Mouse (Mus musculus) midbrain, embryonic 15.5 days (tissue): ENCODE data around the gene Olfr1513. TPM values are rescaled to one million over a fixed set of nuclear protein-coding genes. Genes with fewer than 3 reads are reported as not detected.
"Not testable (repeated sequence)": the region's sequence is repeated elsewhere in the genome, so short reads cannot be mapped to it uniquely, and the experiment has no call there.

Experiments used
- ATAC-seq: fragments of 200-750 bp; cut with Nextera tagmentation; replicated peaks from 2 replicates; pipeline ENCODE4 v1.8.0; 2017; ENCODE audit warnings: moderate TSS enrichment
- H3K27ac ChIP-seq: fragments of 300-500 bp; sonication (generic); 2 replicates; pipeline ENCODE4 v1.5.1; 2015; ENCODE audit warnings: mild to moderate bottlenecking, inconsistent platforms
- H3K27me3 ChIP-seq: fragments of 300-500 bp; sonication (generic); replicated peaks from 2 replicates; pipeline ENCODE4 v1.6.1; 2015; ENCODE audit warnings: inconsistent platforms
- H3K36me3 ChIP-seq: fragments of 300-500 bp; sonication (generic); replicated peaks from 2 replicates; pipeline ENCODE4 v1.6.1; 2015; ENCODE audit warnings: inconsistent platforms
- H3K4me1 ChIP-seq: fragments of 300-500 bp; sonication (generic); 2 replicates; pipeline ENCODE4 v1.6.1; 2015; ENCODE audit warnings: inconsistent platforms
- H3K4me2 ChIP-seq: fragments of 300-500 bp; sonication (generic); 2 replicates; pipeline ENCODE4 v1.6.1; 2015; ENCODE audit warnings: inconsistent platforms, mild to moderate bottlenecking, moderate library complexity
- H3K4me3 ChIP-seq: fragments of 300-500 bp; sonication (generic); 2 replicates; pipeline ENCODE4 v1.5.1; 2015; ENCODE audit warnings: mild to moderate bottlenecking, inconsistent platforms
- H3K9ac ChIP-seq: fragments of 300-500 bp; sonication (generic); 2 replicates; pipeline ENCODE4 v1.6.1; 2015; ENCODE audit warnings: mild to moderate bottlenecking, inconsistent platforms
- H3K9me3 ChIP-seq: fragments of 300-500 bp; sonication (generic); 2 replicates; pipeline ENCODE4 v1.6.1; 2016; ENCODE audit warnings: inconsistent platforms
- WGBS: fragments of 180-500 bp; shearing (Covaris S2); methylation state at CpG from one replicate; pipeline ENCODE4 v1.1.7; 2015; ENCODE audit warnings: mixed read lengths; 5-methylcytosine and 5-hydroxymethylcytosine counted together
- polyA plus RNA-seq: library from polyadenylated mRNA; unstranded; fragments of >200 nt; fragmentation: Nextera tagmentation; extraction: Ambion mirVana; gene quantifications from 2 replicates; pipeline ENCODE4 v1.2.1, GENCODE M21; 2015

The Olfr1513 gene
- polyA plus RNA-seq, 1 experiment from 2014 or later: not detected

DNA sequence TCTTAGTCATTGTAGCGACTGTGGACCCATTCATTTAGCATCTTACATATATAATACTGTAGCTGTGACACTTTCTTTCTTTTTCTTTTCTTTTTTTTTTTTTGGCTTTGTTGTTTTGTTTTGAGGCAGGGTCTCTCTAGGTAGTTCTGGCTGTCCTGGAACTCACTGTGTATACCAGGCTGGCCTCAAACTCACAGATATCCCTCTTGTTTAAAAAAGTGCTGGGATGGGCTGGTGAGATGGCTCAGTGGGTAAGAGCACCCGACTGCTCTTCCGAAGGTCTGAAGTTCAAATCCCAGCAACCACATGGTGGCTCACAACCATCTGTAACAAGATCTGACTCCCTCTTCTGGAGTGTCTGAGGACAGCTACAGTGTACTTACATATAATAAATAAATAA, 52.7 kb downstream of the Olfr1513 start:
- ATAC-seq, H3K27ac ChIP-seq, H3K9ac ChIP-seq, H3K27me3 ChIP-seq, H3K9me3 ChIP-seq, H3K4me3 ChIP-seq: not testable (repeated sequence)
- Histone ChIP-seq H3K4me1 (peaks cover 12% of the 10 kb centered on the region), H3K36me3 (peaks cover 14% of the 10 kb centered on the region), H3K4me2 (peak overlapping the region; percentile 58; the same call in 1 of the 2 replicates)
- 90% methylated on average over 3 of the region's 3 CpGs for WGBS

Other genes with a start within 250 kb of the Olfr1513 start
- gene Rpgrip1, start 245.7 kb downstream of the Olfr1513 start, polyA plus RNA-seq: 51.3 and 53.3 TPM in 2 replicates
- 43.0 and 45.4 TPM in 2 replicates for gene Supt16, start 159.0 kb downstream of the Olfr1513 start, polyA plus RNA-seq
- gene Chd8, start 98.6 kb downstream of the Olfr1513 start, polyA plus RNA-seq: 37.8 and 43.9 TPM in 2 replicates
- gene Tox4, start 77.3 kb downstream of the Olfr1513 start, polyA plus RNA-seq: 56.0 and 61.0 TPM in 2 replicates
- gene Rab2b, start 76.9 kb downstream of the Olfr1513 start, polyA plus RNA-seq: 64.0 and 67.6 TPM in 2 replicates
- 50.2 and 54.7 TPM in 2 replicates for gene Mettl3, start 51.3 kb downstream of the Olfr1513 start, polyA plus RNA-seq
- 48.8 and 49.7 TPM in 2 replicates for gene Sall2, start 27.6 kb downstream of the Olfr1513 start, polyA plus RNA-seq
- gene Olfr1512, start 22.8 kb upstream of the Olfr1513 start, polyA plus RNA-seq: 0.08 and 0.18 TPM in 2 replicates
- gene Olfr1511, start 41.0 kb upstream of the Olfr1513 start, polyA plus RNA-seq: 0.12 and 0.38 TPM in 2 replicates
- gene Olfr1510, start 58.0 kb upstream of the Olfr1513 start, polyA plus RNA-seq: not detected in 2 replicates
- gene Olfr1509, start 86.6 kb upstream of the Olfr1513 start, polyA plus RNA-seq: not detected in 2 replicates
- gene Olfr1508, start 111.1 kb upstream of the Olfr1513 start, polyA plus RNA-seq: not detected in 2 replicates
- not detected in 2 replicates for gene Olfr1507, start 139.3 kb upstream of the Olfr1513 start, polyA plus RNA-seq